Mouse (Mus musculus) cortical plate, adult 2 months (tissue): ENCODE measurements around the gene Efhd1.

Experiments
- CTCF ChIP-seq: fragments of 200-500 bp; IDR thresholded peaks from 2 replicates; pipeline ENCODE4 v1.5.1; 2011; ENCODE audit warnings: mild to moderate bottlenecking, control low read depth, low read length; ENCODE audit not compliant: insufficient read depth; ENCODE audit errors: extremely low read depth
- POLR2A ChIP-seq: fragments of 200-500 bp; IDR thresholded peaks from 2 replicates; pipeline ENCODE4 v1.6.1; 2011; ENCODE audit warnings: mild to moderate bottlenecking, low read length, control low read depth; ENCODE audit not compliant: insufficient read depth; ENCODE audit errors: extremely low read depth

DNA sequence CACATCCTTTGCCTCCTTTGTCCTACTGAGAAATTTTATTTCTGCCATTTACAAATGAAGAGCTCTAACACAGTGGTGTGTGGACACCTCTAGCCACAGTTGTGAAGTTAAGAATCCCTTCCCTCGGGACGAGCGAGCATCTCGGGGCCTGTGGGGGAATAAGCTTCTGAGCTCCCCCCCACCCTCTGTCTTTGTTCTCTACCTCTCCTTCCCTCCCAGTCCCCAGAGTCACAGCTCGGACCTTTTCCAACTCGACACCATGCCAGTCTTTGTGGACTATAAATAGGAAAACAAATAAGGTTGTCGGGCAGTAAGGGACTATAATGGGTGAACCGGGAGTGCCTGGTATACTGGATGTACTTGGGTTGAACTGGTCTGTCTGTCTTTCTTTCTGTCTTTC, 27.3 kb downstream of the Efhd1 start:
- TF ChIP-seq POLR2A (no peak), CTCF (no peak)
